11 mouse cellular contexts compared by ENCODE assay signal in the genomic region with DNA sequence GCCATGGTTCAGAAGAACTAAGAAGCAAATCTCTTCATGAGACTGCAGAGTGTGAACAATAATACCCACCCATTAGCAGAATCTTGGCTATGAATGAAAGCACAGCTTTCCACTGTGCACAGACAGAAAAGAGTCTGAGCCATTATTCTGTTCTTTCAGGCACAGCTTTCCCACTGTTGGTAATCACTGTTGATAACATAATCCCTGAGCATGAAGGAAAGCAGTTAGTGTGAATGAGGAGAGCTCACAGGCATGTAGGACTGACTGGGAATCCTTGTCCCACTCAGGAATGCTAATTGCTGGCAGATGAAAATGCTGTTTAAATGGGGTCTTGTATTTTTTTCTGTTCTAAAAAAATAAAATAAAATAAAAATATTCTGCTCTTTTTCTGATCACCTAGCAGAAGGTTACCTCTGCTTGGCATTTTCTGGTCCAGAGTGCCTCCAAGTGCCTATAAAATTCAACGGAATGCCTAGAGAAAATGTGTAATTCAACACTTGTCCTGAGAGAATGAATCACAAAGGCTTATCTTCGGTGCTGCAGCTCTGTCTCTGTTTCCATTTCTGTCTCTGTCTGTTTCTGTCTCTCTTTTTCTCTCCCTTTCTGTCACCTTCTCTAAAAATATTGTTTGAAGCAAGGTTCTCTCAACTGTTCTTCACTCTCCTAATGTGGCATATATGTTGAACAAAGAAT.
DNase-seq lines count a peak whose midpoint lies in the region; ATAC-seq lines count a peak whose summit lies in the region.
"Had no signal": no experiment of that assay in that cellular context is flagged by ENCODE, and none has a peak within 500 bp of the region (broad histone marks: within the 10 kb centered on the region; RNA-seq: fewer than 3 reads in every experiment).

No protein-coding gene starts in this region.

- no peak overlapping the region for H3K4me3 ChIP-seq in heart, embryonic 13.5 days
- H3K4me3 ChIP-seq in embryonic facial prominence, embryonic 10.5 days: no peak overlapping the region
- H3K4me3 ChIP-seq in hindbrain, embryonic 13.5 days: no peak overlapping the region
- H3K4me3 ChIP-seq in neural tube, embryonic 14.5 days (ENCODE audit: low read depth, low read length): no peak overlapping the region

- no peaks in the 10 kb centered on the region for H3K27me3 ChIP-seq in heart, embryonic 13.5 days (replicated peaks)
- no peaks in the 10 kb centered on the region for H3K27me3 ChIP-seq in embryonic facial prominence, embryonic 10.5 days (replicated peaks; ENCODE audit: low read depth, poor library complexity, severe bottlenecking)
- no peaks in the 10 kb centered on the region for H3K27me3 ChIP-seq in hindbrain, embryonic 13.5 days
- H3K27me3 ChIP-seq in neural tube, embryonic 14.5 days (ENCODE audit: control insufficient read depth, insufficient read depth, low read length): no peaks in the 10 kb centered on the region

- no peak for ATAC-seq in heart, embryonic 13.5 days (ENCODE audit: extremely low read depth, insufficient number of reproducible peaks, low FRiP score, low TSS enrichment)
- ATAC-seq in hindbrain, embryonic 13.5 days (ENCODE audit: low FRiP score): peak; percentile 92
- ATAC-seq in neural tube, embryonic 14.5 days (ENCODE audit: low read depth): peak; percentile 84

- peak overlapping the region; percentile 33; the same call in 1 of the 2 replicates for H3K27ac ChIP-seq in heart, embryonic 13.5 days (replicated peaks)
- H3K27ac ChIP-seq in embryonic facial prominence, embryonic 10.5 days (replicated peaks): peak overlapping the region; percentile 44; the same call in 1 of the 2 replicates
- peak overlapping the region; percentile 76 for H3K27ac ChIP-seq in hindbrain, embryonic 13.5 days
- peak overlapping the region; percentile 18; the same call in 1 of the 2 replicates for H3K27ac ChIP-seq in neural tube, embryonic 14.5 days (ENCODE audit: low read depth, low read length)

- H3K4me1 ChIP-seq in heart, embryonic 13.5 days: peaks cover 6% of the 10 kb centered on the region; the same call in 1 of the 2 replicates
- H3K4me1 ChIP-seq in embryonic facial prominence, embryonic 10.5 days: peaks cover 8% of the 10 kb centered on the region
- peaks cover 6% of the 10 kb centered on the region for H3K4me1 ChIP-seq in hindbrain, embryonic 13.5 days (replicated peaks)
- H3K4me1 ChIP-seq in neural tube, embryonic 14.5 days (ENCODE audit: control insufficient read depth, insufficient read depth, low read length): no peaks in the 10 kb centered on the region

- H3K9ac ChIP-seq in heart, embryonic 13.5 days: no peak overlapping the region
- no peak overlapping the region for H3K9ac ChIP-seq in hindbrain, embryonic 13.5 days
- no peak overlapping the region for H3K9ac ChIP-seq in neural tube, embryonic 14.5 days (replicated peaks; ENCODE audit: low read depth, low read length)

- no peaks in the 10 kb centered on the region for H3K36me3 ChIP-seq in heart, embryonic 13.5 days
- no peaks in the 10 kb centered on the region for H3K36me3 ChIP-seq in embryonic facial prominence, embryonic 10.5 days (replicated peaks)
- no peaks in the 10 kb centered on the region for H3K36me3 ChIP-seq in hindbrain, embryonic 13.5 days
- H3K36me3 ChIP-seq in neural tube, embryonic 14.5 days (ENCODE audit: control insufficient read depth, insufficient read depth, low read length): no peaks in the 10 kb centered on the region

- WGBS in heart, embryonic 13.5 days: 12% methylated on average over 2 of the region's 2 CpGs
- WGBS in embryonic facial prominence, embryonic 10.5 days: 11% methylated on average over 2 of the region's 2 CpGs
- WGBS in hindbrain, embryonic 13.5 days: 9% methylated on average over 2 of the region's 2 CpGs
- WGBS in neural tube, embryonic 14.5 days: 10% methylated on average over 2 of the region's 2 CpGs

- peak overlapping the region; percentile 40 for H3K4me2 ChIP-seq in heart, embryonic 13.5 days
- H3K4me2 ChIP-seq in hindbrain, embryonic 13.5 days: 0 out of 2 replicates have a peak overlapping the region, but pooled peaks have one; percentile 17
- no peak overlapping the region for H3K4me2 ChIP-seq in neural tube, embryonic 14.5 days (ENCODE audit: low read depth, low read length)
- H3K4me2 ChIP-seq: liver, embryonic 11.5 days had no signal

- DNase-seq in heart, adult 11 months: no peak
- DNase-seq in embryonic facial prominence, embryonic 10.5 days (ENCODE audit: low spot score): peak; percentile 11
- no peak for DNase-seq in urinary bladder, adult 18-20 months (ENCODE audit: low spot score in 2 of 2)
- DNase-seq in urinary bladder, postnatal 14 days (ENCODE audit: low spot score): no peak
- DNase-seq in ovary, adult 18-20 months (ENCODE audit: low spot score): no peak
- DNase-seq: heart, postnatal 4 days; kidney, postnatal 4 days had no signal

- no peaks in the 10 kb centered on the region for H3K9me3 ChIP-seq in heart, embryonic 13.5 days
- H3K9me3 ChIP-seq in embryonic facial prominence, embryonic 10.5 days: no peaks in the 10 kb centered on the region
- H3K9me3 ChIP-seq in hindbrain, embryonic 13.5 days: no peaks in the 10 kb centered on the region
- no peaks in the 10 kb centered on the region for H3K9me3 ChIP-seq in neural tube, embryonic 14.5 days (ENCODE audit: control insufficient read depth, low read length)

Comparison
In these comparisons a context has a peak if more than half of its experiments do, and no peak if none do; other contexts are left out.
1. H3K27ac ChIP-seq: peak in every context shown above with its lines; median percentile 76 in hindbrain, embryonic 13.5 days; 44 in embryonic facial prominence, embryonic 10.5 days; 33 in heart, embryonic 13.5 days; 18 in neural tube, embryonic 14.5 days.